Mouse (Mus musculus) kidney, adult 2 months (tissue): ENCODE data around the gene Lama2. TPM values are rescaled to one million over a fixed set of nuclear protein-coding genes. Genes with fewer than 3 reads are reported as not detected.
"Not testable (repeated sequence)": the region's sequence is repeated elsewhere in the genome, so short reads cannot be mapped to it uniquely, and the experiment has no call there.

Experiments
- DNase-seq: peaks from one replicate; pipeline ENCODE4 v3.0.0; 2021
- H3K27ac ChIP-seq: fragments of 200-500 bp; 2 replicates; pipeline ENCODE4 v1.5.1; 2012; ENCODE audit warnings: low read depth, low read length, control low read depth, inconsistent platforms; ENCODE audit not compliant: insufficient read depth
- H3K27me3 ChIP-seq: fragments of 200-500 bp; replicated peaks from 2 replicates; pipeline ENCODE4 v1.6.1; 2012; ENCODE audit warnings: mild to moderate bottlenecking, moderate library complexity, low read length, inconsistent platforms; ENCODE audit not compliant: control insufficient read depth, insufficient read depth
- H3K36me3 ChIP-seq: fragments of 200-500 bp; 2 replicates; pipeline ENCODE4 v1.6.1; 2012; ENCODE audit warnings: mild to moderate bottlenecking, moderate library complexity, low read length, inconsistent platforms; ENCODE audit not compliant: control insufficient read depth, insufficient read depth
- H3K4me1 ChIP-seq: fragments of 200-500 bp; 2 replicates; pipeline ENCODE4 v1.6.1; 2011; ENCODE audit warnings: low read length; ENCODE audit not compliant: control insufficient read depth, insufficient read depth
- H3K4me3 ChIP-seq: fragments of 200-500 bp; 2 replicates; pipeline ENCODE4 v1.5.1; 2011; ENCODE audit warnings: mild to moderate bottlenecking, low read depth, low read length, control low read depth; ENCODE audit not compliant: insufficient read depth
- CTCF ChIP-seq: fragments of 200-500 bp; conservative IDR thresholded peaks from 2 replicates; pipeline ENCODE4 v1.5.1; 2011; ENCODE audit warnings: low read depth, mild to moderate bottlenecking, control low read depth, low read length, moderate library complexity, mixed read lengths; ENCODE audit not compliant: insufficient read depth, insufficient read length
- POLR2A ChIP-seq: fragments of 200-500 bp; IDR thresholded peaks from one replicate; pipeline ENCODE4 v1.6.1; 2011; ENCODE audit warnings: low read depth, low read length, control low read depth
- WGBS: fragments of 180-500 bp; shearing (Covaris S2); methylation state at CpG from one replicate; pipeline ENCODE4 v1.1.7; 2018; 5-methylcytosine and 5-hydroxymethylcytosine counted together
- polyA plus RNA-seq: library from polyadenylated mRNA; depleted of rRNA; stranded (reverse); fragments of >200 nt; gene quantifications from 2 replicates; pipeline ENCODE4 v1.2.3, GENCODE M21; 2012

Lama2 gene
- polyA plus RNA-seq, 1 experiment = 13.1 TPM

DNA sequence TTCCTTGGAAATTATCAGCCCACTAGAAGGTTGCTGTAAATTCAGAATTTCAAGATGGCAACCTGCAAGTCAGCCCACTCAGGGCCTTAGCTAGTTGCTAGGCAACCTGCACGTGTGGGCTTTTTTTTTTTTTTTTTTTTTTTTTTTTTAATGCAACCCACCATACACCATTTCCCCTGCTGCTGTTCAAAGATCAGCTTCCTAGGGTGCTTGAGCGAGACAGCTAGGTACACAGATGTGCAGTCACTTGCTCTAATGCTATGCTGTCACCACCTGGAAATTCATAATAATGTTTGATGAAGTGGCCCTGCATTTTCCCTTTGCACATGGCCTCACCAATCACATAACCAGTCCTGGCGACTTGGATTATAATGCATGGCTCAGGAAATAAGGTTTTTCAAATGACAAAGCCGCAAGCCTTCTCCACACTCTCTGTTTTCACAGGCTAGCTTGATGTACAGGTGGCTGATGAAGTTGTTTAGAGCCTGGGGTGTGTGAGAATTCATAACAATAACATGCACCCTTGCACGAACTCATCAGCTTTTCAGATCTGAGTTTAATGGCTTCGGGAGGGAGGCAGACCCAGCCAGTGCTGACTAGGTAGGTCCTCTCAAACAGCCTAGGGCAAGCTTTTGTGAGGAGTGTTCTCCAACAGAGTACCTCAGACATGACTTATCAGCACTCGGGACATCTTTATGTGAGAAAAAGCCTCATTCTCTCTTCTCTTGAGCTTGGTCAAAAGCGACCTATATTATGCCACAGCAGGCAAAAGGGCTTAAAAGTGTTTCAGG lies 625.4 kb downstream of the Lama2 start:
- 76% methylated on average over 8 of the region's 8 CpGs for WGBS
- Histone ChIP-seq H3K4me3 (no peak overlapping the region), H3K27ac (no peak overlapping the region), H3K36me3 (no peaks in the 10 kb centered on the region), H3K4me1 (peaks cover 3% of the 10 kb centered on the region; the same call in 1 of the 2 replicates), H3K27me3 (no peaks in the 10 kb centered on the region)
- no peak for DNase-seq
- TF ChIP-seq POLR2A = no peak
- TF ChIP-seq CTCF = no peak

DNA sequence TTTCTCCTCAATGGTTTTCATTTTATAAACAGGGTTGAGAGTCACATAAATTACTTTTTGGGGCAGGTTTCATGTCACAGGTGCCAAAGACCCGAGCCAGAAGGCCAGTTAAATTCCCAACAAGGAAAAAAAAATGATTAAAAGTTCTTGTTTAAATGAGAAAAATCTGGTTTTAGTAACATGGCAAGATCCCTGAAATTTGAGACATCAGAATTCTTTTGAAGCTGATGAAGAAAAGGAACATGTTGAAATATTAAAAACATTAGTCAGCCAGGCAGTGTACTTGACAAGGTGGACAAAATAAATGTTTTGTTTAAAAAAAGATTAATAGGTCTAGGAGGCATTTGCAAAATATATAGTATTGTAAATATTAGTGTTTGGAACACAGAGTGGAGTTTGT lies 634.1 kb downstream of the Lama2 start:
- H3K4me1 ChIP-seq = no peaks in the 10 kb centered on the region
- H3K27ac ChIP-seq = no peak overlapping the region
- DNase-seq = no peak
- 39% methylated on average over 1 of the region's 1 CpGs for WGBS
- no peak overlapping the region for H3K4me3 ChIP-seq
- no peaks in the 10 kb centered on the region for H3K36me3 ChIP-seq
- TF ChIP-seq POLR2A (no peak), CTCF (no peak)
- no peaks in the 10 kb centered on the region for H3K27me3 ChIP-seq

DNA sequence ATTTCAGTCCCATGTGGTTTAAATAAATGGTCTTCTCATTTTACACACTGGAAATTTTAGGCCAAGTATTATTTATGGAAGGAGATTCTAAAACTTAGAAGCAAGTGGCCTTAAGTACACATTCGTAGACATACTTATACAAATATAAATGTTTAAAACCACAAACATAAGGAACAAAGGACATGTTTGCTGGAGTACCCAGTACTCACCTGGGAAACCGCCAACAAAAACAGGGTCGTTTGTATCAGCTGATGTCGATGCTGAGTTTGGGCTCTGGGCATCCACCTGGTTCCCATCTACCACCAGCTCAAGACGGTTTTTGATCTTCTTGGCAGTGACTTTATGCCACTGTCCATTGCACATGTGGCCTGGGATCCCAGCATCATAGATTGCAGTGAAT lies 635.5 kb downstream of the Lama2 start:
- DNase-seq, H3K4me1 ChIP-seq, H3K27ac ChIP-seq, H3K36me3 ChIP-seq, H3K4me3 ChIP-seq, H3K27me3 ChIP-seq: not testable (repeated sequence)
- 85% methylated on average over 5 of the region's 5 CpGs for WGBS

DNA sequence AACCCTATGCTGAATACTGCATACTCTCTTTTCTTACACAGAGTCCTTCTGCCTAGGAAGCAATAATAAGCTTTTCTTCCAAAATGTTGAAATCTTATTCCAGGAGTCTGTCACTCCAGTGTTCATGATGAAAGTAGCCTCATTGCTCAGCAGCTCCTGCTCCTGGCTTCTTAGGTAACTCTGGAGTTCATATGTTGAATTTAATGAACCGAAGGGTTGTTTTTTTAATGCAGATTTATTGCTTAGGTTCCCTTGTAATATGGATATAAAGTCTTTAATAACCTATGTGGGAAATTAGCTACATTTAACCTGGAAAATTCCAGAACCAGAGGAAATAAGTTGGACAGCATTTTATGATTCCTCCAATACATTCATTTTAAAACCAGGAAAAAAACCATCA lies 636.0 kb downstream of the Lama2 start:
- Histone ChIP-seq H3K4me1 (no peaks in the 10 kb centered on the region), H3K36me3 (no peaks in the 10 kb centered on the region), H3K27ac (no peak overlapping the region), H3K27me3 (no peaks in the 10 kb centered on the region), H3K4me3 (no peak overlapping the region)
- TF ChIP-seq CTCF = no peak
- no peak for TF ChIP-seq POLR2A
- DNase-seq = no peak
- WGBS = 75% methylated on average over 1 of the region's 1 CpGs

DNA sequence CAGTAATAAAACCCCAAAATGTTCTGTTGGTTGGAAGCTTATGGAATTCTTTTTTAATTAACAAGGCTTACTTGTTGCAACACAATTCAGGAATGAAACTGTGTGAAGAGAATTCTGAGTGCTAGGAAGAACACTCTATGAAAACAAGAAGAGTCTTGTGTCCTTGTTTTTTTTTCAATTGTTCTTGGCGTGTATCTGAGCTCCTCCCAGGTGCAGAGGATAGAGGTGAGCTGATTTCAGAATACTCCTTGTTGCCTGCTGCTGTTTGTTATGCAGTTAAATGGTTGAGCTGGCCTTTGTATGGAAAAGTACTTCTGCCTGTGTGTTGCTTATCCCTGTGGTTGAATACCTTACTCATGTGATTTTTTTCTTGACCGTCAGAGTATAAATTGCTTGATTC lies 636.9 kb downstream of the Lama2 start:
- no peak for DNase-seq
- no peak overlapping the region for H3K4me3 ChIP-seq
- H3K36me3 ChIP-seq = no peaks in the 10 kb centered on the region
- no peak overlapping the region for H3K27ac ChIP-seq
- TF ChIP-seq CTCF (no peak), POLR2A (no peak)
- 79% methylated on average over 2 of the region's 2 CpGs for WGBS
- H3K27me3 ChIP-seq = no peaks in the 10 kb centered on the region
- no peaks in the 10 kb centered on the region for H3K4me1 ChIP-seq

DNA sequence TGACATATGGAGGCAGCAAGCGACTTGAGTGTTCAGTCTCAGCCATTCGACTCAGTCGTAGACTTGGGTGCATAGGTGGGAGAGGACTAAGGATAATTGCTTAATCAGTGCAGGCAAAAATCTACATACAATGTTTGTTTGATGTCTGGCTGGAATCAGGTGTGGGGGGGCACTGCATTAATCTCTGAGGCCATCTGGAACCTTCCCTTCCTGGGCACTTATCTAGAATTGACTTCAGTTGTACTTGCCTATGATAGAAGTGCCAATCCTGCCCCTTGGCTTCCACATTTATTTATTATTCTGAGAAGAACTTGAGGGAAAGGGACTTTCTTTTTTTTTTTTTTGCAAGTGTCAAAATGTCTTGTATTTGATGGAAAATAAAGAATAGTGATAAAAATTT lies 644.2 kb downstream of the Lama2 start:
- DNase-seq = no peak
- 90% methylated on average over 3 of the region's 3 CpGs for WGBS
- Histone ChIP-seq H3K27me3 (no peaks in the 10 kb centered on the region), H3K4me3 (no peak overlapping the region), H3K36me3 (no peaks in the 10 kb centered on the region), H3K27ac (no peak overlapping the region), H3K4me1 (no peaks in the 10 kb centered on the region)
- TF ChIP-seq POLR2A = no peak
- no peak for TF ChIP-seq CTCF

DNA sequence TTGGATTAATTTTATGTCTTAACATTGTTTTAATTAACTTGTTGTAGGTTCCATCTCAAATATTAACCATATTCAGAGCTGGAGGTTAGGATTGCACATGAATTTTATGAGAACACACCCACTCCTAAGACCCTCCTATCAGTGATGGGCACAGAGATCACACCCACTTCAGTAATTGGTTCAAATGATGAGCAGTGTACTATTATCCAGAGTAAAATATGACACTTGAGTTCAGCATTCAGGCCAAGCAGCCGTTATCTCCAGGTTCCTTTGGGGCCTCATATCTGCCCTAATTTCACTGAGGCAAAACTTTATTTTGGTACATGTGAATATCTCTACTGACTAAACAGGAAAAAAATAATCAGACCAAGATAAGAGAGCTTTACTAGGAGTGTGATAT lies 645.3 kb downstream of the Lama2 start:
- 86% methylated on average over 1 of the region's 1 CpGs for WGBS
- Histone ChIP-seq H3K27ac (no peak overlapping the region), H3K4me3 (no peak overlapping the region), H3K27me3 (no peaks in the 10 kb centered on the region), H3K4me1 (no peaks in the 10 kb centered on the region), H3K36me3 (no peaks in the 10 kb centered on the region)
- no peak for DNase-seq
- TF ChIP-seq CTCF (no peak), POLR2A (no peak)
